Mouse (Mus musculus) intestine, postnatal 0 days (tissue): ENCODE measurements around the gene Ptrhd1. TPM values are rescaled to one million over a fixed set of nuclear protein-coding genes. Genes with fewer than 3 reads are reported as not detected.

ENCODE experiments used
- ATAC-seq: fragments of 200-750 bp; cut with Nextera tagmentation; 2 replicates; pipeline ENCODE4 v1.8.0; 2017; ENCODE audit warnings: mild to moderate bottlenecking, moderate TSS enrichment, moderate library complexity
- H3K27ac ChIP-seq: fragments of 300-500 bp; sonication (generic); 2 replicates; pipeline ENCODE4 v1.5.1; 2014; ENCODE audit warnings: mild to moderate bottlenecking, low read depth, low read length, moderate library complexity
- H3K27me3 ChIP-seq: fragments of 300-500 bp; sonication (generic); replicated peaks from 2 replicates; pipeline ENCODE4 v1.6.1; 2014; ENCODE audit warnings: low read length, mixed read lengths; ENCODE audit not compliant: control insufficient read depth, insufficient read depth
- H3K36me3 ChIP-seq: fragments of 300-500 bp; sonication (generic); 2 replicates; pipeline ENCODE4 v1.6.1; 2014; ENCODE audit warnings: mild to moderate bottlenecking, moderate library complexity; ENCODE audit not compliant: control insufficient read depth, insufficient read depth
- H3K4me1 ChIP-seq: fragments of 300-500 bp; sonication (generic); replicated peaks from 2 replicates; pipeline ENCODE4 v1.6.1; 2014; ENCODE audit warnings: antibody characterized with exemption, low read length, mixed read lengths; ENCODE audit not compliant: control insufficient read depth, insufficient read depth
- H3K4me2 ChIP-seq: fragments of 300-500 bp; sonication (generic); replicated peaks from 2 replicates; pipeline ENCODE4 v1.6.1; 2014; ENCODE audit warnings: low read depth, mild to moderate bottlenecking, moderate library complexity
- H3K4me3 ChIP-seq: fragments of 300-500 bp; sonication (generic); 2 replicates; pipeline ENCODE4 v1.5.1; 2014; ENCODE audit warnings: low read depth, low read length
- H3K9ac ChIP-seq: fragments of 300-500 bp; sonication (generic); 2 replicates; pipeline ENCODE4 v1.6.1; 2014; ENCODE audit warnings: mild to moderate bottlenecking, low read depth, low read length
- H3K9me3 ChIP-seq: fragments of 300-500 bp; sonication (generic); 2 replicates; pipeline ENCODE4 v1.6.1; 2016; ENCODE audit warnings: mixed run types; ENCODE audit not compliant: control insufficient read depth
- CTCF ChIP-seq: sonication (generic); IDR thresholded peaks from 2 replicates; pipeline ENCODE4 v1.5.1; 2016; ENCODE audit warnings: low read depth, mild to moderate bottlenecking, control low read depth, antibody characterized with exemption, moderate library complexity
- WGBS: fragments of 180-500 bp; shearing (Covaris S2); extraction: QIAGEN DNeasy Blood & Tissue Kit; methylation state at CpG from one replicate; pipeline ENCODE4 v1.1.7; 2014; 5-methylcytosine and 5-hydroxymethylcytosine counted together
- polyA plus RNA-seq: library from polyadenylated mRNA; unstranded; fragments of >200 nt; fragmentation: Nextera tagmentation; extraction: Ambion mirVana; gene quantifications from 2 replicates; pipeline ENCODE4 v1.2.1, GENCODE M21; 2015

Gene Ptrhd1
- polyA plus RNA-seq, 1 experiment from 2014 or later = 4.7 TPM

DNA sequence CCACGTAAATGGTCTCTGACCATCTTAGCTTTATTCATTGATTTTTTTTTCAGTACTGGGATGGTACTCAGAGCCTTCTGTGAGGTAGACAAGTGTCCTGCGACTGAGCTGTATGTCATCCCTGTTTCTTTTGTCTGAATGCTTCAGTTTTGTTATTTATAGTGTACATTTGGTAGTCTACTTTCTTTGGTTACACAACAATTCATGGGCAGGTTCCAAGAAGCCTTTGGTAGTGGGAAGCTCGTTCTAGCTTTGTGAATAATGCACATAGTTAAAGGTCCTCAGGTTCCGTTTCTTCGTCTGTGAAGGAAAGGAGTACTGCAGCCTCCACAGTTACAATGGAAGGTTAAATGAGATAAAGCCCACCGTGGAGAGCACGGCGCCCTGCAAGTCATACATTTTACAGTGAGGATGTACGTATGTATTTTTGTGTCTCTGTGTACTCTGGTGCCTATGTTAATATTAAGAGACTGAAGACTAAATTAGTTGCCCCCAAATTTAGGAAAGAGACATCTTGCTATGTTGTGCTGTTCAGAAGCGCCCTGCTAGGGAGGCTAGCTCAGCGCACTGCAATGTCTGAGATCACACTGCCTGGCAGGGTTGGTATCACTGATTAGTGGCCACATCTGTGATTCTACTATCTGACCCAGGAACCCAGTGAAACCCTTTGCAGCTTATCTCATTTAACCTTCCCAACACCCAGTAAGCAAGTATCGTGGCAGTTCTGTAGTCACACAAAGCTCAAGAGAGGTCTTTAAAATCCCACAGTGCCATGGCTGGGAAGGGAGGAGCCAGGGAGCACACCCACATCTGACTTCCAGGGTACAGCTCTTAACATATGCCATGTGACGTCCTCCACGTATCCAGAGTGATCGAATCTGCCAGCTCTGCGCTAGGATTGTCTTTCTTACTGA lies 19.2 kb downstream of the Ptrhd1 start:
- Histone ChIP-seq H3K27me3 (no peaks in the 10 kb centered on the region), H3K4me1 (no peaks in the 10 kb centered on the region), H3K36me3 (peaks cover 24% of the 10 kb centered on the region; the same call in 1 of the 2 replicates), H3K4me2 (no peak overlapping the region), H3K9ac (no peak overlapping the region), H3K9me3 (no peaks in the 10 kb centered on the region), H3K4me3 (no peak overlapping the region), H3K27ac (no peak overlapping the region)
- ATAC-seq = no peak
- 85% methylated on average over 16 of the region's 16 CpGs for WGBS
- no peak for TF ChIP-seq CTCF

- Histone ChIP-seq H3K9ac (no peak overlapping the region), H3K9me3 (no peaks in the 10 kb centered on the region), H3K36me3 (peaks cover 39% of the 10 kb centered on the region), H3K4me3 (no peak overlapping the region), H3K4me2 (no peak overlapping the region), H3K4me1 (no peaks in the 10 kb centered on the region), H3K27me3 (no peaks in the 10 kb centered on the region), H3K27ac (no peak overlapping the region)
- no peak for ATAC-seq
- no peak for TF ChIP-seq CTCF
- WGBS = 95% methylated on average over 4 of the region's 4 CpGs
Measured at GRCm38 (mm10) chr12:4267765-4268164, 33.9 kb downstream of the Ptrhd1 start.

GRCm38 (mm10) chr12:4271078-4271477 lies 37.3 kb downstream of the Ptrhd1 start:
- Histone ChIP-seq H3K36me3 (peaks cover 56% of the 10 kb centered on the region), H3K27ac (no peak overlapping the region), H3K27me3 (no peaks in the 10 kb centered on the region), H3K9me3 (no peaks in the 10 kb centered on the region), H3K4me2 (no peak overlapping the region), H3K9ac (no peak overlapping the region), H3K4me3 (no peak overlapping the region), H3K4me1 (no peaks in the 10 kb centered on the region)
- ATAC-seq = no peak
- 89% methylated on average over 6 of the region's 6 CpGs for WGBS
- TF ChIP-seq CTCF = no peak

GRCm38 (mm10) chr12:4278978-4279755 lies 45.3 kb downstream of the Ptrhd1 start:
- Histone ChIP-seq H3K4me3 (no peak overlapping the region), H3K4me2 (no peak overlapping the region), H3K27ac (no peak overlapping the region), H3K36me3 (peaks cover 18% of the 10 kb centered on the region; the same call in 1 of the 2 replicates), H3K9ac (no peak overlapping the region), H3K9me3 (no peaks in the 10 kb centered on the region), H3K27me3 (no peaks in the 10 kb centered on the region), H3K4me1 (no peaks in the 10 kb centered on the region)
- 91% methylated on average over 3 of the region's 3 CpGs for whole genome bisulfite sequencing
- no peak for ATAC-seq
- TF ChIP-seq CTCF = no peak

GRCm38 (mm10) chr12:4279878-4280277 lies 46.1 kb downstream of the Ptrhd1 start:
- Histone ChIP-seq H3K27me3 (no peaks in the 10 kb centered on the region), H3K27ac (no peak overlapping the region), H3K4me2 (no peak overlapping the region), H3K36me3 (peaks cover 13% of the 10 kb centered on the region; the same call in 1 of the 2 replicates), H3K4me3 (no peak overlapping the region), H3K9me3 (no peaks in the 10 kb centered on the region), H3K4me1 (no peaks in the 10 kb centered on the region), H3K9ac (no peak overlapping the region)
- 88% methylated on average over 3 of the region's 3 CpGs for WGBS
- no peak for ATAC-seq
- no peak for TF ChIP-seq CTCF

DNA sequence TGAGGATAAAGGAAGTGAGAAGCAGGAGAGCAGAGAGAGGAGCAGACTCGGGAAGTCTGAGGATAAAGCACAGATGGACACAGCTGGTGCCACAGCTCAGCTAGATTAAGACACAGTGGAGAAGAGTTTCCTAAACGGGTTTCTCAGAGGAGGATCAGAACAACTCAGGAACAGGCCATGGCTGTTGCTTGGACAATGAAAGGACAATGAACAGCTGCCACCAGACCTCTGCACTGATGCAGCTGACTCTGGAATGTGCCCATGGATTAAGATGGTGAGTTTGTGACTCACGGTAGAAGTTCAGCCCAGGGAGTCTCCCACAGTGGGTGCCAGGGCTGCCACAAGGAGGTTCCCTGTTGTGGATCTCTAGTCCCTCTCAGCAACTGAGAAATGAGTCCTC lies 51.4 kb downstream of the Ptrhd1 start:
- no peak for ATAC-seq
- no peaks in the 10 kb centered on the region for H3K4me1 ChIP-seq
- H3K27ac ChIP-seq = no peak overlapping the region
- no peaks in the 10 kb centered on the region for H3K9me3 ChIP-seq
- no peak overlapping the region for H3K9ac ChIP-seq
- no peak overlapping the region for H3K4me3 ChIP-seq
- H3K4me2 ChIP-seq = no peak overlapping the region
- peaks cover 12% of the 10 kb centered on the region; the same call in 1 of the 2 replicates for H3K36me3 ChIP-seq
- H3K27me3 ChIP-seq = no peaks in the 10 kb centered on the region
- 43% methylated on average over 3 of the region's 3 CpGs for WGBS
- no peak for TF ChIP-seq CTCF

Other genes with a start within 250 kb of the Ptrhd1 start
- 3.2 and 3.9 TPM in 2 replicates for gene Efr3b, start 195.1 kb upstream of the Ptrhd1 start, polyA plus RNA-seq
- gene Dnajc27, start 151.4 kb upstream of the Ptrhd1 start, polyA plus RNA-seq = 1.3 and 1.5 TPM in 2 replicates
- 7.5 and 8.1 TPM in 2 replicates for gene Adcy3, start 100.9 kb upstream of the Ptrhd1 start, polyA plus RNA-seq
- gene Cenpo, start 267 bp downstream of the Ptrhd1 start, polyA plus RNA-seq = 5.2 and 5.4 TPM in 2 replicates
- gene Ncoa1, start 243.2 kb downstream of the Ptrhd1 start, polyA plus RNA-seq = 6.0 and 6.6 TPM in 2 replicates